Mouse (Mus musculus): ENCODE data around the gene Uba52.

The Uba52 gene

DNA sequence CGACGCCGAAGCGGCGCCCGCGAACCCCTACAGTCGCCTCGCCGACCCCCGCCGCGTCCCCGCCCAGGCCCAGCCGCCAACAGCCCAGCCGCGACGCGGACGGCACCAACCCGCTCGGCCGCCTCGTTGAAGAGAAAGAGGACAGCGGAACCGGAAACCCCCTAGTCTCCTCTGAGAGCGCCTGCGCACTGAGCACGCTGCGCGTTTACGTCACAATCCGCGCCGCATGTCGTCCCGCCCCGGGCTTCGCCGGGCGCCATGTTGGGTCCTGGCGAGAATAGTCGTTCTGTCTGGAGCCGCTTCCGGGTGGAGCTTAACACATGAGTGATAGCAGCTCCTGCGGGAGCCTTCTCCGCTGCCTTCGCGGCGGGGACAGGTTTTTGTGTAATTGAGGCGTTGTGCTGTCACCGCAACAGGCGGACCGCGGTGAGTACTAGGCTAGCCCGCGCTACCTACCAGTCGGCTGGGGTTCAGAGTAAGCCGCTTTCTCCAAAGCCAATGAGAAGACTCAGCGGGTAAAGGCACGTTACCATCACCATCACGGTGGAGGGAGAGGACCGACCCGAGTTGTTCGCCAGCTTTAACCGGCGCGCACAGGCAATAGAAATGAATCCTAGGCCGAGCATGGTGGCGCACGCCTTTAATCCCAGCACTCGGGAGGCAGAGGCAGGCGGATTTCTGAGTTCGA lies at the start of gene Uba52:
Gene Uba52 (minus strand): TSS at position 574 of the 688 bp plus-strand sequence.
- peak; percentile 97 to 98 for DNase-seq

DNA sequence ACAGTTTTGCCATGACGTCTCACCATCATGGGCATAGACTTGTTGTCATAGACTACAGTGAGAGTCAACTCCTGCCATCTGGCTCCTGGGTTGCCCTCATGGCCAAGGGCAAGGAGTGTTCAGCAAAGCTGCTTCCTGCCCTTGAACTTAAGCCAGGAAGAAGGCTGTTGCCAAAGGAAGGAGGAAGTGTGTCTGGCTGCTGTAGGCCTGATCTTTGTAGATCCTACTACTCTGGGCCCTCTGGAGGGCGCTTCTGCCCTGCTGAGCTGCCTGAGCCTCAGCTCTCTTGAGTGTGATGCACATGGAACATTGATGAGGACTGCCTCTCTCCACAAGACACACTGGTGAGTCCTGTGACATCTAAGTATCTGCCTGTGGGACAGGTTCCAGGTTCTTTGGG lies 49.5 kb upstream of the Uba52 start:
- DNase-seq = peak; percentile 68 to 79

- DNase-seq = no peak
Observed at GRCm38 (mm10) chr8:70558983-70559382, 48.4 kb upstream of the Uba52 start.

DNA sequence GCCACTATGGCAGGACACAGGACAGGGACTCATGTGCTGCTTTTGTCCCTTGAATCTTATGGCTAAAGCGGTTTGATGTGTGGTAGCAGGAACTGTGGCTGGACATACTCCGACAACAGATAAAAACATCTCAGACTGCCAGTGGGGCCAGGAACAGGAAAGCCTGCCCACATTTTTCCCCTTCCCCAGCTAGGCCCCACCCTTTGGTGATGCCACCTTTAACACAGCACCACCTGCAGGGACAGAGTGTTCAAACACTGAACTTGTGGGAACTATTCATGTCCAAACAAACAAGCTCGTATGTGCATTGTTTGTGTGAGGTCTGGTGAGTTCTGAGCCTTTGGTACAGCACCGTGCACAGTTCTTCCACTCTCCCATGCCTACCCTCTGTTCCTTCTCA lies 47.7 kb upstream of the Uba52 start:
- peak in 1 of 2 experiments; percentile 45 for DNase-seq

DNA sequence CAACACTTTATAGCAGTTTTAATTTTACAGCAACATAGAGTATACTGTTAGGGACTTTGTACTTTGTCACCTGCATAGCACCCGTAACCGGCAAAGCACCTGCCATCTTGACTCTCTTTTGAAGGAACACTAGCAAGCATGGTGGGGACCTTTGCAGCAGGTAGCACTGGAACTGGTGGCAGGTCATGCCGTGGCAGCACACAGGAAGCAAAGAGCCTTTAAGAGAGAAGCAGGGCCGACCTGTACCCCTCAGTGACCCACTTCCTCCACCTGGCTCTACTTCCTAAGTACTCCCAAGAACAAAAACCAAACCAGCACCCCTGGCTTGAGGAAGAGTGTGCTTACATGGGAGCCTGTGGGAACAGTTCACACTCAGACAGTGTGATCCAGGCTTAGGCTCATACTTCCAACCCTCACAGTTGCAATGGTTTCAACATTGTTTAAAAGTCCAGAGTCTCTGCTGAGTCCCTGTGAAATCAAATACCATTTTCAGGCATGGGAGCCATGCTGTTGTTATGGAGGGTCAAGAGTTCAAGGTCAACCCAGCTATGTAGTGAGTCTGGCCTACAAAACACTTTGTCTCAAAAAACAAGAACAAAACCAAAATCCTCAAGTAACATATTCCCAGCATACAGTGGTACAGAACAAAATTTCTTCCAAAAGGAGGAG lies 44.6 kb upstream of the Uba52 start:
- no peak for DNase-seq

GRCm38 (mm10) chr8:70553740-70554139 lies 43.1 kb upstream of the Uba52 start:
- peak; percentile 62 to 72 for DNase-seq

DNA sequence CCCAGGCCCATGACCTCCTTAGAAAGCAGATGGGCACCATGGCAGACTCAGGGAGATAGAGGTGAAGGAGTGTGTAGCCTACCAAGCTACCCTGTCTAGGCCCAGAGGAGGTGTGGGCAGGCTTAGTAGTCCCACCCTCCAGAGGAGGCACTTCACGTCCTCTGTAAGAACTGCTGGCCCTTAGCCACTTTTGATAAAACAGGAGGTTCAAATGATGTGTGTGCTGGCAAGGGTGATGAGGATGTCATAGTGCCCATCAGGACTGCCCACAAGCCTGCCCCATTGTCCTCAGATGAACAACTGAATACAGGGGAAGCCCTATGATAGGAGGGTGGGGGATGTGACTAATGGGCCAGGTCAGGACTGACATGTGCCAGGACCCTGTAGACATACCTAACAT lies 42.2 kb upstream of the Uba52 start:
- DNase-seq = no peak

- DNase-seq = no peak
Observed at GRCm38 (mm10) chr8:70551558-70552161, 41.1 kb upstream of the Uba52 start.

DNA sequence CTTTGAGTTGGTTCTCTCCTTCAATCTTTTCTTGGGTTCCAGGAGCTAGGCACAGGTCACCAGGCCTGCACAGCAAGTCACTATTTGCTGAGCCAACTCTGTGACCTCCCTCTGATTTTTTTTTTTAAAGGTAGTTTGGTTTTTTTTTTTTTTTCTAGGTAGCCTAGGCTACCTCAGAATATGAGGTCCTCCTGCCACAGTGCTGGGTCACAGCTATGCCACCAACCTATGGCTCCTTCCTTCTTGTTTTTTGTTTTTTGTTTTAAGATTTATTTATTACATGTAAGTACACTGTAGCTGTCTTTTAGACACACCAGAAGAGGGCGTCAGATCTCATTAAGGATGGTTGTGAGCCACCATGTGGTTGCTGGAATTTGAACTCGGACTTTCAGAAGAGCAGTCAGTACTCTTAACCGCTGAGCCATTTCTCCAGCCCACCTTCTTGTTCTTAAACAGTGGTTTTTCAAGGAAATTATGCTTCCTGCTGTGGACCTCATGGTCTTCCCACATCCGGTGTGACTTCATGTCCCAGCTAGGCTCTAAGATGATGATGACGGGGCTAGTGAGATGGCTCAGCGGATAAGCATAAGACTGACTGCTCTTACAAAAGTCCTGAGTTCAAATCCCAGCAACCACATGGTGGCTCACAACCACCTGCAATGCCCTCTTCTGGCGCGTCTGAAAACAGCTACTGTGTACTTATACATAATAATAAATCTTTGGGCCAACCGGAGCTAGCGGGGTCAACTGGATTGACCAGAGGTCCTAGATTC lies 39.0 kb upstream of the Uba52 start:
- no peak for DNase-seq

DNA sequence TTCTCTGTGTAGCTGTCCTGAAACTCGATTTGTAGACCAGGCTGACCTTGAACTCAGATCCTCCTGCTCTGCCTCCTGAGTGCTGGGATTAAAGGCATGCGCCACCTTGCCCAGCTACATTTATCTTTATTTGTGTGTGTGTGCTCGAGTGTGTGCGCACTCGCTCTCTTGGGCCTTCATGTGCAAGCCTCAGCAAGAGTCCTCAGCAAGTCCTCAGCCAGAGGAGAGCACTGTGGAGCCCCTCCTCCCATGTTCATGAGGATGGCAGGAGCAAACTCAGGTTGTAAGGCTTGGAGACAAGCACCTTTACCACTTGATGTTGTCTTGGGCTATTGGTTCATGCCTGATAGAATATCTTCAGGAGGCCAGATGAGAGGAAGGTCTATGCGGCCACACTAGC lies 37.2 kb upstream of the Uba52 start:
- DNase-seq = no peak

- DNase-seq = no peak
Observed at GRCm38 (mm10) chr8:70546412-70546811, 35.8 kb upstream of the Uba52 start.

DNA sequence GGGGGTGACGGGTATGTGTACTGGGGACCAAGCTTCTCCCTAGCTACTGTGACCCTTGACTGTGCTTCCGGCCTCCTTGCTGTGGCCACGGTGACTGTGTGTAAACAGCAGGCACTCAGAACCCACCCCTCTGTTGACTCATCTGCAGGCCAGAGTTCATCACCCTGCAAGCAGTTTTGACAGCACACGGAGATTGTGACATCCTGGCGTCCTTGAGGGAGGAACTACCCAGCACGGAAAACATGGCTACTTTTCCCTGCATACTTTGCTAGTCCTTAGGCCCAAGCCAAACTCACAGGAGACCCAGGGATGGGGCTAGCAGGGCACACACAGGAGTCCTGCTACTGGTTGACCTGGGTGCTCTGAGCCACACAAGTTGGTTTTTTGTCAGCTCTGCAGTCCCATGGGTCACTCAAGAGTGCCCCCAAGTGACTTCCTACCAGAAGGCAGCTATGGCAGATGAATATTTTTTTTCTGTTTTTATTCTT lies 33.6 kb upstream of the Uba52 start:
- DNase-seq = peak; percentile 35 to 49

DNA sequence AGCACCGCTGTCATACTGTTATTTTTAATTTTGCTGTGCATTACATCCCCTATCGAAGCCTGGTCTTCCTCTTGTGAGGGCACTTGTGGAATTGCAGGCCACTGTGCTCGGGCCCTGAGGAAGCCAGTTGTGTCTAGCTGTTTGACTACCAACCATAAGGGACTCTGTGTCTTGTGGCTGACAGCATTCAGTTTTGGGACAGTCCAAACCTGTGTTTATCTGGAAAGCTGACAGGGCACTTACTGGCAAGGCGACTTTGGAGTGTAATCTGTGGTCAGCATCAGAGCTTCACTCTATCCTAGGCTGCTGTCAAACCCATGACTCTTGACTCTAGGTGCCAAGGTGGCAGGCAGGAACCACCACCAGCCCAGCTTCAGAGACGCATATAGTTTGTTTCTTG lies 30.5 kb upstream of the Uba52 start:
- DNase-seq = no peak

DNA sequence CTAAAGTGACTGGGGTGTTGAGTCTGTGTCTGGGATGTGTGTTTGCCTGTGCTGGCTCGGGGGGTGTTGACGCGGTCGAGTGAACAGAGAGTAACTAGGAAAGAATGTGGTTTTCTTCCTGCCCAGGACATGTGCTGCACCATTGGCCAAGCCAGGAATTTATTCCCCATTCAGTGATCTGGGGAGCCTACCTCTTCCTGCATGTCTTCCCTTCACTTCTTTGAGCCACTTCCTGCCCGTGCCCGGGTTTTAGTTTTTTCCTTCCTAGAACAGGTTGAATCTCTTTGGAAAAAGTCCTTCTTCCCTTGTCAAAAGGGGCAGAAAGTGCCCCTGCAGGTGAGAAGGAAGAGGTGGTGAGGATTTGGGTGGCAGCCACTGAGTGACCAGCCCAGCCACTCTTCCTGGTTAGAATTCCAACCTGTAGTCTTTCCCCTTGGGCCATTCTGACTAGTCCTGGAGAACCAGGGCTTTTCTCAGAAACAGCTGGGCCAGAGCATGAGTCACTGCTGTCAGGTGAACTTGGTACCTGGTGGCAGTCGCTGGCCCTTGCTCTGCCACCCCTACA lies 30.0 kb upstream of the Uba52 start:
- peak; percentile 40 to 64 for DNase-seq

- no peak for DNase-seq
Observed at GRCm38 (mm10) chr8:70540013-70540506, 29.5 kb upstream of the Uba52 start.

DNA sequence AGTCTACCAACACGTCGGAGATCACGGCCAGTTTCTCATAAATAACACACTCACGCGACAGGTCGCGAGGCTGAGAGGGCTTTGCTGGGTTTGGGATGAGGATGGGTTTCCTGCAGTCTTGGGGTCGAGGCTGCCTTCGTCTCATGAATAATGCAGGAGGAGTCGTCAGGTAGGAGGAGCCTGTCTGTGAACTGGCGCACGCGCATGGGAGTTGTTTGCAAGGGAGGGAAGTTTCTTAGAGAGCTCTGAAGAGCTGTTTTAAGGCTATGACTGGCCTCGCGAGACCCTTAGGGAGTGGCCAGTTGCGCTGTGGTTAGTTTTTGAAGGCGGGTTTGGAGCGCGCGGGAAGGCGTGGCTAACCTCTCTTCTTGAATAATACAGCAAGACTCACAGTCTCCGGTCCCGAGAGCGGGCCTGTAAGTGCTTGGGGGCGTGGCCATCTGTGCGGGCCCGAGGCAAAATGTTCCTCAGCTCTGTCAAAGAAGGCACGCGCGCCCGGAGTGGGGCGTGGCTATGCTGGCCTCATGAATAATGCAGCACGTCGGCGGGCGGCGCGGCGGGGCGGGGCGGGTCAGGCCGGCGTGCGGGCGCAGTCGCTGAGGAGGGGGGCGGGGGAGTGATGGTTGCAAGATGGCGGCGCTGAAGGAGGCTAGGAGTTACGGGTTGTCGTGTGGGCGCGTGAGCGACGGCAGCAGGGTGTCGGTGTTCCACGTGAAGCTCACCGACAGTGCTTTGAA lies 28.6 kb upstream of the Uba52 start, which contains the start of gene Ell:
Gene Ell (plus strand): TSS at position 381 of the 737 bp plus-strand sequence.
- DNase-seq = peak; percentile 100

- DNase-seq = peak; percentile 100
Observed at GRCm38 (mm10) chr8:70538633-70539076, 28.1 kb upstream of the Uba52 start.

- peak; percentile 70 to 82 for DNase-seq
Observed at GRCm38 (mm10) chr8:70538024-70538579, 27.5 kb upstream of the Uba52 start.

DNA sequence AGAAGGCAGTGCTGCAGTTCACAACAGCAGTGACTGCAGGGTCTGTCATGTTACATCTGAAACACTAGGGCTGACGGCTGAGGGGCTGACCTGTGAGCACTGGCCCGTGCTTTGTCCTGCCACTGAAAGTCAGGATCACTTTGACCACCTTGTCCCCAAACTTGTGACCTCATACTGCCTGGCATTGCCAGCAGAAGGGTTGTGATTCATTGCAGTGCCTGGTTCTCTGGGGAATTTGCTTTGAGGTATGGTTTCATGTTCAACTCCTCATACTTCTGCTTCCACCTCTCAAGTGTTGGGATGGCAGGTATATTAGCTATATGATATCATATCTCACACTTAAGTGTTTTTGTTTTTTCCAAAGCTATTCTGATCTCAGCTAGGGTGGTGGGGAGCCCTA lies 25.1 kb upstream of the Uba52 start:
- no peak for DNase-seq

DNA sequence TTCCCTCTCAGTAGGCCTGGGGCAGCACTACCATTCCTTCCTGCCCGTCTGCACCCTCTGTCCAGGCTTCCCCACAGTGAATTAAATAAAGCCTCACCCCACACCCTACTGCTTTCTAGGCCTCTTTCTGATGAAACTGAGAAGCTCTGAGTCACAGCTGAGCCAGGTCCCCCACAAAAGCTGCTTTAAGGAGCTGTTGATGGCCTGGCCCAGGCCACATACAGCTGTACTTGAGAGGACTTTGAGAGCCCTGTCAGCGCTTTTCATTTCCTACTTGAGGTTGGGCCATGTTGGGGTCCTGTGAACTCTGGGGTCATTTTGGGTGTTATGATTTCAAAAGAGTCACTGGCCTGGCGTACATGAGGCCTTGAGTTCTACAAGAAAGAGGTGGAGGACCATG lies 24.6 kb upstream of the Uba52 start:
- DNase-seq = no peak

DNA sequence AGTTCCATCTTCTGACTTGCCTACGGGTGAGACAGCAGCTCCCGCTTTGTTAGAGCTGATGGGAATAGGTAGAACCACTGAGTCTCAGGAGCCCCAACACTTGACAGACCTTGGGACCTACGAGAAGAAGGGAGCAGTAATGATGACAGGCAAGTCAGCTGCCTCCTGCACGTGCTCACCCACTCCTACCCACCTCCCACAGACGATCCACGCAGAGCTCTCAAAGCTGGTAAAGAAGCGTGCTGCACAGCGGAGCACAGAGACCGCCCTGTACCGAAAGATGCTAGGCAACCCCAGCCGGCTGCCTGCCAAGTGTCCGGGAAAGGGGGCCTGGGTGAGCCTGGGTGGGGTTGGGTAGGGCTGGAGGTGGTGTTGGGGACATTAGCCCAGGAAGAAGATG lies 23.7 kb upstream of the Uba52 start:
- DNase-seq = no peak
